10 mouse cellular contexts compared by ENCODE assay signal in the genomic region with DNA sequence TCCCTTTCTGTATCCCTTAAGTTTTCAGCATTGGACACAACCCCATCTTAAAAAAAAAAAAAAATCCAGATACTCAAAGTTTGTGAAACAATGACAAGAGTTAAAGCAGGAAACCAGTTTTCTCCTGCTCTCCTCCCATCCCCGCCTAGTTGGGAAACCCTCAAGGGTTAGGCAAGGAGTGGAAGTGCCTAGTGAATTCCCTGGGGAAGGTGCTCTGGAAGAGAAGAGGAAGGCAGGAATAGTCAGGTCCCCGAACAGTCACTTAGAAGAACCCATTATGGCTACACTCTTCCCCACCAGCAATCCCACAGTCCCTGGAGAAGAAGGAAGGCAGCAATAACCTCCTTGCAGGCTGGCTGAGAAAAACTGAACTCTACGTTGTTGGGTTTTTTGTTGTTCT. TPM values are rescaled to one million over a fixed set of nuclear protein-coding genes. Genes with fewer than 3 reads are reported as not detected.
DNase-seq lines count a peak whose midpoint lies in the region; ATAC-seq and TF ChIP-seq lines count a peak whose summit lies in the region.
"Had no signal": no experiment of that assay in that cellular context is flagged by ENCODE, and none has a peak within 500 bp of the region (broad histone marks: within the 10 kb centered on the region; RNA-seq: fewer than 3 reads in every experiment).

No protein-coding gene starts in this region.

- H3K9me3 ChIP-seq in kidney, postnatal 0 days (replicated peaks; ENCODE audit: low read length) = no peaks in the 10 kb centered on the region
- H3K9me3 ChIP-seq in embryonic facial prominence, embryonic 13.5 days = no peaks in the 10 kb centered on the region
- H3K9me3 ChIP-seq in heart, embryonic 16.5 days (replicated peaks; ENCODE audit: control insufficient read depth, low read length) = no peaks in the 10 kb centered on the region
- no peaks in the 10 kb centered on the region for H3K9me3 ChIP-seq in midbrain, embryonic 14.5 days (ENCODE audit: control insufficient read depth, low read length)
- H3K9me3 ChIP-seq: liver, embryonic 13.5 days had no signal

- H3K4me1 ChIP-seq in kidney, postnatal 0 days (replicated peaks; ENCODE audit: insufficient read depth, low read length) = peaks cover 20% of the 10 kb centered on the region
- H3K4me1 ChIP-seq in embryonic facial prominence, embryonic 13.5 days = peaks cover 34% of the 10 kb centered on the region
- peaks cover 39% of the 10 kb centered on the region for H3K4me1 ChIP-seq in heart, embryonic 16.5 days (ENCODE audit: control insufficient read depth, insufficient read depth, low read length)
- H3K4me1 ChIP-seq in midbrain, embryonic 14.5 days (ENCODE audit: control insufficient read depth, insufficient read depth, low read length) = peaks cover 64% of the 10 kb centered on the region

- WGBS in kidney, postnatal 0 days = 55% methylated on average over 3 of the region's 3 CpGs
- WGBS in embryonic facial prominence, embryonic 13.5 days = 57% methylated on average over 3 of the region's 3 CpGs
- WGBS in heart, embryonic 16.5 days = 45% methylated on average over 3 of the region's 3 CpGs
- 59% methylated on average over 3 of the region's 3 CpGs for WGBS in midbrain, embryonic 14.5 days

- no peak for ATAC-seq in kidney, postnatal 0 days (replicated peaks; ENCODE audit: low FRiP score, low read depth)
- ATAC-seq in embryonic facial prominence, embryonic 13.5 days (ENCODE audit: insufficient number of reproducible peaks, insufficient read depth, low FRiP score, low TSS enrichment, low read depth) = no peak
- ATAC-seq in heart, embryonic 16.5 days (replicated peaks; ENCODE audit: extremely low read depth, insufficient read depth, low FRiP score) = no peak
- no peak for ATAC-seq in midbrain, embryonic 14.5 days (ENCODE audit: low FRiP score, low TSS enrichment)

- no peaks in the 10 kb centered on the region for H3K36me3 ChIP-seq in kidney, postnatal 0 days (ENCODE audit: insufficient read depth, low read length)
- H3K36me3 ChIP-seq in embryonic facial prominence, embryonic 13.5 days = peaks cover 3% of the 10 kb centered on the region; the same call in 1 of the 2 replicates
- no peaks in the 10 kb centered on the region for H3K36me3 ChIP-seq in heart, embryonic 16.5 days (ENCODE audit: control insufficient read depth, insufficient read depth)
- no peaks in the 10 kb centered on the region for H3K36me3 ChIP-seq in midbrain, embryonic 14.5 days (ENCODE audit: control insufficient read depth, insufficient read depth, low read length)

- peak; percentile 14 for DNase-seq in kidney, postnatal 0 days (ENCODE audit: low spot score)
- DNase-seq in kidney, adult 18-20 months = no peak
- peak; percentile 19 for DNase-seq in midbrain, embryonic 14.5 days
- DNase-seq in cerebellum, adult 11-12 months = no peak
- DNase-seq in right cerebral cortex, postnatal 36 days (ENCODE audit: low spot score in 2 of 2) = no peak
- DNase-seq in spleen, adult 18-20 months = no peak
- DNase-seq: liver, embryonic 13.5 days; thymus, adult 2 months had no signal

- 0 out of 2 replicates have a peak overlapping the region, but pooled peaks have one; percentile 13 for H3K27ac ChIP-seq in kidney, postnatal 0 days
- no peak overlapping the region for H3K27ac ChIP-seq in embryonic facial prominence, embryonic 13.5 days
- H3K27ac ChIP-seq in heart, embryonic 16.5 days (ENCODE audit: low read length) = no peak overlapping the region
- no peak overlapping the region for H3K27ac ChIP-seq in midbrain, embryonic 14.5 days (replicated peaks; ENCODE audit: low read depth, low read length)
- H3K27ac ChIP-seq: liver, embryonic 13.5 days had no signal

- H3K4me3 ChIP-seq in kidney, postnatal 0 days (replicated peaks; ENCODE audit: low read depth, low read length) = 0 out of 2 replicates have a peak overlapping the region, but pooled peaks have one; percentile 14
- H3K4me3 ChIP-seq in embryonic facial prominence, embryonic 13.5 days = peak overlapping the region; percentile 3; the same call in 1 of the 2 replicates
- peak overlapping the region; percentile 14; the same call in 1 of the 2 replicates for H3K4me3 ChIP-seq in heart, embryonic 16.5 days (ENCODE audit: low read length)
- peak overlapping the region; percentile 10; the same call in 1 of the 2 replicates for H3K4me3 ChIP-seq in midbrain, embryonic 14.5 days (replicated peaks; ENCODE audit: low read depth, low read length)
- H3K4me3 ChIP-seq: liver, embryonic 13.5 days had no signal

- peak overlapping the region; percentile 44 for H3K4me2 ChIP-seq in kidney, postnatal 0 days (ENCODE audit: low read length)
- peak overlapping the region; percentile 73 for H3K4me2 ChIP-seq in embryonic facial prominence, embryonic 13.5 days
- peak overlapping the region; percentile 59 for H3K4me2 ChIP-seq in heart, embryonic 16.5 days (ENCODE audit: low read depth, low read length)
- H3K4me2 ChIP-seq in midbrain, embryonic 14.5 days (ENCODE audit: low read length) = peak overlapping the region; percentile 60

- H3K27me3 ChIP-seq in kidney, postnatal 0 days (ENCODE audit: insufficient read depth, low read length) = no peaks in the 10 kb centered on the region
- H3K27me3 ChIP-seq in embryonic facial prominence, embryonic 13.5 days = no peaks in the 10 kb centered on the region
- no peaks in the 10 kb centered on the region for H3K27me3 ChIP-seq in heart, embryonic 16.5 days (ENCODE audit: control insufficient read depth, insufficient read depth, low read length)
- no peaks in the 10 kb centered on the region for H3K27me3 ChIP-seq in midbrain, embryonic 14.5 days (ENCODE audit: control insufficient read depth, insufficient read depth, low read length)
- H3K27me3 ChIP-seq: liver, embryonic 13.5 days had no signal

- TF ChIP-seq CTCF in kidney, postnatal 0 days (IDR thresholded peaks at IDR 0.05; ENCODE audit: low read depth) = no peak

- no peak overlapping the region for H3K9ac ChIP-seq in kidney, postnatal 0 days (ENCODE audit: low read depth, low read length)
- 0 out of 2 replicates have a peak overlapping the region, but pooled peaks have one; percentile 40 for H3K9ac ChIP-seq in embryonic facial prominence, embryonic 13.5 days
- peak overlapping the region; percentile 6; the same call in 1 of the 2 replicates for H3K9ac ChIP-seq in heart, embryonic 16.5 days (ENCODE audit: low read length)
- no peak overlapping the region; the same call in 1 of the 2 replicates for H3K9ac ChIP-seq in midbrain, embryonic 14.5 days (replicated peaks; ENCODE audit: low read length)

RNA-seq across cellular contexts. Expression of a gene that starts 2.9 kb away (rescaled TPM):
- polyA plus RNA-seq in kidney, postnatal 0 days (2015; fragmentation: Nextera tagmentation; extraction: Ambion mirVana) = 19.2 and 20.8 TPM in 2 replicates
- 13.5 and 14.4 TPM in 2 replicates for polyA plus RNA-seq in embryonic facial prominence, embryonic 13.5 days (2015; fragmentation: Nextera tagmentation; extraction: Ambion mirVana)
- 10.8 and 13.2 TPM in 2 replicates for polyA plus RNA-seq in heart, embryonic 16.5 days (2015; fragmentation: Nextera tagmentation; extraction: Ambion mirVana)
- polyA plus RNA-seq in midbrain, embryonic 14.5 days (2014; fragmentation: Nextera tagmentation; extraction: Ambion mirVana) = 30.0 and 35.7 TPM in 2 replicates

RNA-seq across cellular contexts. Expression of a gene that starts 57.3 kb away (rescaled TPM):
- polyA plus RNA-seq in kidney, postnatal 0 days (2015; fragmentation: Nextera tagmentation; extraction: Ambion mirVana) = 53.6 and 55.8 TPM in 2 replicates
- 46.4 and 48.1 TPM in 2 replicates for polyA plus RNA-seq in embryonic facial prominence, embryonic 13.5 days (2015; fragmentation: Nextera tagmentation; extraction: Ambion mirVana)
- 27.8 and 30.9 TPM in 2 replicates for polyA plus RNA-seq in heart, embryonic 16.5 days (2015; fragmentation: Nextera tagmentation; extraction: Ambion mirVana)
- 34.9 and 35.2 TPM in 2 replicates for polyA plus RNA-seq in midbrain, embryonic 14.5 days (2014; fragmentation: Nextera tagmentation; extraction: Ambion mirVana)

Comparison
In these comparisons a context has a peak if more than half of its experiments do, and no peak if none do; other contexts are left out.
1. DNase-seq: peak in kidney, postnatal 0 days (single experiment) and midbrain, embryonic 14.5 days (single experiment); none in kidney, adult 18-20 months (single experiment), cerebellum, adult 11-12 months (single experiment), right cerebral cortex, postnatal 36 days (0 of 2) and spleen, adult 18-20 months (0 of 2).
2. H3K9ac ChIP-seq: peak in embryonic facial prominence, embryonic 13.5 days (single experiment) and heart, embryonic 16.5 days (single experiment); none in kidney, postnatal 0 days (single experiment) and midbrain, embryonic 14.5 days (single experiment).
3. Peak in every context shown above with its lines, with median percentiles within 50 percentile points of each other: H3K4me2 ChIP-seq and H3K4me3 ChIP-seq.